ENCODE assay signal across 7 mouse cellular contexts in the genomic region with DNA sequence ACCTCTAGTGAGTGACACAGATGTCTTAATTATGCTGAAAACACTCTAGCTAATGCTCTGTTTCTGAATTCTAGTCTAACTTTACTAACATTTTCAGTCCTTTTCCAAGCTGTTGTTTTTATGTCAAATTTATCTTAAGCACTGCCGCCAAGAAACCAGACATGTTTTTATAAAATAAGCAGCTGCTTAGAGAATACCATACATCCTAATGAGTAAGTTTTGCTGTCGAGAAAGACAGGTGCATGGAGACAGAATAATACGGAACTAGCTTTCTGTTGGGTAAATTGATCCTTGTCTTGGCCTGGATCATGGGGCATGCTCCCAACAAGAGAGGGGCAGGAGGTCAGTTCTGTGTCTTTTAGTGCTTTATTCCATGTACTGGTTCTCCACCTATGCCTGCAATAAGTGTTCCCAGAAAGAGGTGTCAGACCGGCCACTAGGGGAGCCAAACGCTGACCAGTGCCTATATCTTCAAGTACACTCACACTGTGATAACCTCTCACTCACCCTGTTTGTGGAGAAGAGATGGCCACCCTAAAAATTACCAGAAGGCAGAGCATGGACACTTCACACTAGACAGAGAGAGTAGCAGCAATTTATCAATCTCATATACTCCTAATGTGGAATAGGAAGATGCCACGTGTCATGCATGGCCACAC.
A peak's percentile ranks its signal among the peaks of the same experiment; 100 is the strongest.
DNase-seq lines count a peak whose midpoint lies in the region; ATAC-seq and TF ChIP-seq lines count a peak whose summit lies in the region.

No protein-coding gene starts in this region.

- no peak for ATAC-seq in hindbrain, embryonic 14.5 days (ENCODE audit: low FRiP score)
- ATAC-seq in lung, embryonic 14.5 days (ENCODE audit: insufficient read depth) = no peak

- H3K27ac ChIP-seq in hindbrain, embryonic 10.5 days = no peak overlapping the region
- H3K27ac ChIP-seq in hindbrain, embryonic 14.5 days = no peak overlapping the region
- no peak overlapping the region for H3K27ac ChIP-seq in lung, embryonic 14.5 days (ENCODE audit: low read depth)

- no peaks in the 10 kb centered on the region for H3K36me3 ChIP-seq in hindbrain, embryonic 10.5 days
- no peaks in the 10 kb centered on the region for H3K36me3 ChIP-seq in hindbrain, embryonic 14.5 days (replicated peaks; ENCODE audit: control insufficient read depth, insufficient read depth)
- no peaks in the 10 kb centered on the region for H3K36me3 ChIP-seq in lung, embryonic 14.5 days (ENCODE audit: insufficient read depth)

- no peak overlapping the region for H3K9ac ChIP-seq in hindbrain, embryonic 14.5 days
- H3K9ac ChIP-seq in lung, embryonic 14.5 days = no peak overlapping the region

- 66% methylated on average over 6 of the region's 6 CpGs for WGBS in hindbrain, embryonic 10.5 days
- 64% methylated on average over 6 of the region's 6 CpGs for WGBS in hindbrain, embryonic 14.5 days
- WGBS in lung, embryonic 14.5 days = 45% methylated on average over 6 of the region's 6 CpGs

- H3K4me3 ChIP-seq in hindbrain, embryonic 10.5 days = no peak overlapping the region
- no peak overlapping the region for H3K4me3 ChIP-seq in hindbrain, embryonic 14.5 days (replicated peaks; ENCODE audit: low read length)
- no peak overlapping the region for H3K4me3 ChIP-seq in lung, embryonic 14.5 days (ENCODE audit: low read depth, low read length)

- H3K27me3 ChIP-seq in hindbrain, embryonic 10.5 days (ENCODE audit: insufficient read depth, poor library complexity, severe bottlenecking) = no peaks in the 10 kb centered on the region
- H3K27me3 ChIP-seq in hindbrain, embryonic 14.5 days (ENCODE audit: control insufficient read depth, insufficient read depth, low read length) = no peaks in the 10 kb centered on the region
- H3K27me3 ChIP-seq in lung, embryonic 14.5 days (ENCODE audit: insufficient read depth, low read length) = no peaks in the 10 kb centered on the region

- DNase-seq in hindbrain, embryonic 10.5 days (ENCODE audit: low spot score) = peak; percentile 15
- DNase-seq in hindbrain, embryonic 14.5 days (ENCODE audit: low spot score) = no peak
- peak; percentile 3 for DNase-seq in urinary bladder, postnatal 14 days (ENCODE audit: low spot score)
- DNase-seq in urinary bladder, postnatal 10 days (ENCODE audit: low spot score) = no peak
- peak; percentile 13 for DNase-seq in forelimb bud, embryonic 11.5 days (ENCODE audit: low read depth, low spot score)
- peak; percentile 29 for DNase-seq in lung, embryonic 14.5 days
- DNase-seq in B cell, adult 2 months = no peak

- H3K4me2 ChIP-seq in hindbrain, embryonic 14.5 days (replicated peaks) = no peak overlapping the region
- no peak overlapping the region for H3K4me2 ChIP-seq in lung, embryonic 14.5 days

- peak; percentile 57 for TF ChIP-seq CTCF in lung, embryonic 14.5 days (IDR thresholded peaks at IDR 0.05; ENCODE audit: low read depth)

- H3K9me3 ChIP-seq in hindbrain, embryonic 10.5 days = no peaks in the 10 kb centered on the region
- no peaks in the 10 kb centered on the region for H3K9me3 ChIP-seq in hindbrain, embryonic 14.5 days (ENCODE audit: control insufficient read depth, low read length)
- no peaks in the 10 kb centered on the region for H3K9me3 ChIP-seq in lung, embryonic 14.5 days (ENCODE audit: low read depth, low read length)

- no peaks in the 10 kb centered on the region for H3K4me1 ChIP-seq in hindbrain, embryonic 10.5 days (replicated peaks)
- no peaks in the 10 kb centered on the region for H3K4me1 ChIP-seq in hindbrain, embryonic 14.5 days (replicated peaks; ENCODE audit: control insufficient read depth, insufficient read depth, low read length)
- H3K4me1 ChIP-seq in lung, embryonic 14.5 days (ENCODE audit: insufficient read depth) = no peaks in the 10 kb centered on the region

Comparison
In these comparisons a context has a peak if more than half of its experiments do, and no peak if none do; other contexts are left out.
1. DNase-seq: peak in hindbrain, embryonic 10.5 days (single experiment), urinary bladder, postnatal 14 days (single experiment), forelimb bud, embryonic 11.5 days (single experiment) and lung, embryonic 14.5 days (single experiment); none in hindbrain, embryonic 14.5 days (single experiment), urinary bladder, postnatal 10 days (single experiment) and B cell, adult 2 months (0 of 2).